Mouse (Mus musculus) MEL (cell line): Measurements from ENCODE around the gene Arid5b. TPM values are rescaled to one million over a fixed set of nuclear protein-coding genes. Genes with fewer than 3 reads are reported as not detected.

Experiments used
- DNase-seq: peaks from one replicate; pipeline ENCODE4 v3.0.0; 2011; ENCODE audit warnings: low read depth, low spot score
- H3K27ac ChIP-seq: 2 replicates; pipeline ENCODE4 v1.5.1; 2012; ENCODE audit warnings: low read depth, mild to moderate bottlenecking, control low read depth, low read length, moderate library complexity; ENCODE audit not compliant: control insufficient read depth
- H3K27me3 ChIP-seq, 2 experiments: fragments of 150-350 bp in 1 of 2; sonication (generic) in 1 of 2; 2 replicates each; pipeline ENCODE4 v1.6.1; 2012; ENCODE audit warnings: low read length in 2 of 2, mild to moderate bottlenecking in 2 of 2, improper control_type of control experiment in 1 of 2, moderate library complexity in 1 of 2; ENCODE audit not compliant: insufficient read depth in 2 of 2, control insufficient read depth in 1 of 2
- H3K36me3 ChIP-seq, 2 experiments: 2 replicates each; pipeline ENCODE4 v1.6.1; 2012 to 2014; ENCODE audit warnings: low read length in 2 of 2, improper control_type of control experiment in 1 of 2, inconsistent platforms in 1 of 2, mild to moderate bottlenecking in 1 of 2; ENCODE audit not compliant: insufficient read depth in 2 of 2, control insufficient read depth in 1 of 2
- H3K4me1 ChIP-seq, 2 experiments: fragments of 150-350 bp in 1 of 2; sonication (generic) in 1 of 2; 2 replicates each; pipeline ENCODE4 v1.6.1; 2012; ENCODE audit warnings: low read length in 2 of 2, improper control_type of control experiment in 1 of 2, mild to moderate bottlenecking in 1 of 2; ENCODE audit not compliant: insufficient read depth in 2 of 2, control insufficient read depth in 1 of 2
- H3K4me3 ChIP-seq, 2 experiments: fragments of 150-350 bp in 1 of 2; sonication (generic) in 1 of 2; 2 replicates each; pipeline ENCODE4 v1.5.1; 2012; ENCODE audit warnings: low read depth in 2 of 2, low read length in 2 of 2, mild to moderate bottlenecking in 2 of 2, moderate library complexity in 2 of 2, control low read depth in 1 of 2, improper control_type of control experiment in 1 of 2; ENCODE audit not compliant: control insufficient read depth in 1 of 2, insufficient read depth in 1 of 2
- H3K79me2 ChIP-seq: 2 replicates; pipeline ENCODE4 v1.6.1; 2012; ENCODE audit warnings: mild to moderate bottlenecking, low read length, moderate library complexity; ENCODE audit not compliant: control insufficient read depth, poor library complexity, insufficient read depth
- H3K9ac ChIP-seq: 2 replicates; pipeline ENCODE4 v1.6.1; 2012; ENCODE audit warnings: low read depth, mild to moderate bottlenecking, control low read depth, low read length, moderate library complexity; ENCODE audit not compliant: control insufficient read depth, poor library complexity, severe bottlenecking
- H3K9me3 ChIP-seq: fragments of 150-350 bp; sonication (generic); replicated peaks from 2 replicates; pipeline ENCODE4 v1.6.1; 2012; ENCODE audit warnings: mild to moderate bottlenecking, low read length, improper control_type of control experiment, moderate library complexity; ENCODE audit not compliant: insufficient read depth
- CHD1 ChIP-seq: IDR thresholded peaks from 2 replicates; pipeline ENCODE4 v1.6.1; 2012; ENCODE audit warnings: low read depth, mild to moderate bottlenecking, inconsistent platforms, low read length, improper control_type of control experiment
- E2F4 ChIP-seq: IDR thresholded peaks from 2 replicates; pipeline ENCODE4 v1.6.1; 2011; ENCODE audit warnings: low read depth, low read length, improper control_type of control experiment, borderline replicate concordance
- EP300 ChIP-seq, 2 experiments: IDR thresholded peaks; 2 replicates each; pipeline ENCODE4 v1.6.1; 2011; ENCODE audit warnings: improper control_type of control experiment in 2 of 2, low read length in 2 of 2, low read depth in 1 of 2, mild to moderate bottlenecking in 1 of 2
- ETS1 ChIP-seq: IDR thresholded peaks from 2 replicates; pipeline ENCODE4 v1.6.1; 2012; ENCODE audit warnings: low read depth, mild to moderate bottlenecking, inconsistent platforms, low read length, improper control_type of control experiment, moderate library complexity
- GATA1 ChIP-seq: IDR thresholded peaks from 2 replicates; pipeline ENCODE4 v1.6.1; 2011; ENCODE audit warnings: low read depth, low read length, improper control_type of control experiment
- JUND ChIP-seq: IDR thresholded peaks from 2 replicates; pipeline ENCODE4 v1.6.1; 2011; ENCODE audit warnings: low read depth, mild to moderate bottlenecking, improper control_type of control experiment, low read length
- MAFK ChIP-seq: IDR thresholded peaks from 2 replicates; pipeline ENCODE4 v1.6.1; 2011; ENCODE audit warnings: low read depth, mild to moderate bottlenecking, low read length, improper control_type of control experiment, borderline replicate concordance
- MEF2A ChIP-seq: IDR thresholded peaks from 2 replicates; pipeline ENCODE4 v1.6.1; 2014; ENCODE audit warnings: low read depth, mild to moderate bottlenecking, inconsistent platforms, low read length, improper control_type of control experiment; ENCODE audit not compliant: poor library complexity, insufficient replicate concordance, severe bottlenecking; ENCODE audit errors: extremely low read depth
- MXI1 ChIP-seq: IDR thresholded peaks from 2 replicates; pipeline ENCODE4 v1.6.1; 2011; ENCODE audit warnings: mild to moderate bottlenecking, low read depth, low read length, improper control_type of control experiment
- MYB ChIP-seq: IDR thresholded peaks from 2 replicates; pipeline ENCODE4 v1.6.1; 2011; ENCODE audit warnings: mild to moderate bottlenecking, low read depth, low read length, improper control_type of control experiment
- MYC ChIP-seq: IDR thresholded peaks from 2 replicates; pipeline ENCODE4 v1.6.1; 2011; ENCODE audit warnings: low read depth, mild to moderate bottlenecking, low read length, improper control_type of control experiment, moderate library complexity
- NRF1 ChIP-seq: IDR thresholded peaks from 2 replicates; pipeline ENCODE4 v1.6.1; 2014; ENCODE audit warnings: low read depth, mild to moderate bottlenecking, inconsistent platforms, low read length, improper control_type of control experiment, moderate library complexity; ENCODE audit not compliant: poor library complexity, insufficient read depth, severe bottlenecking
- POLR2AphosphoS5 ChIP-seq: IDR thresholded peaks from 2 replicates; pipeline ENCODE4 v1.6.1; 2012; ENCODE audit warnings: low read depth, borderline replicate concordance, mild to moderate bottlenecking, inconsistent platforms, low read length, moderate library complexity, mixed read lengths
- RAD21 ChIP-seq: IDR thresholded peaks from 2 replicates; pipeline ENCODE4 v1.6.1; 2011; ENCODE audit warnings: mild to moderate bottlenecking, low read depth, low read length, improper control_type of control experiment
- SIN3A ChIP-seq: IDR thresholded peaks from 2 replicates; pipeline ENCODE4 v1.6.1; 2012; ENCODE audit warnings: low read length, improper control_type of control experiment, inconsistent platforms
- TAL1 ChIP-seq: IDR thresholded peaks from 2 replicates; pipeline ENCODE4 v1.6.1; 2012; ENCODE audit warnings: mild to moderate bottlenecking, inconsistent platforms, low read length, moderate library complexity, mixed read lengths
- UBTF ChIP-seq: IDR thresholded peaks from 2 replicates; pipeline ENCODE4 v1.6.1; 2012; ENCODE audit warnings: low read depth, mild to moderate bottlenecking, inconsistent platforms, low read length, improper control_type of control experiment, moderate library complexity, borderline replicate concordance; ENCODE audit not compliant: insufficient read depth
- USF1 ChIP-seq: IDR thresholded peaks from 2 replicates; pipeline ENCODE4 v1.6.1; 2014; ENCODE audit warnings: low read depth, mild to moderate bottlenecking, inconsistent platforms, low read length, improper control_type of control experiment, moderate library complexity
- ZKSCAN1 ChIP-seq: IDR thresholded peaks from 2 replicates; pipeline ENCODE4 v1.6.1; 2012; ENCODE audit warnings: low read depth, mild to moderate bottlenecking, inconsistent platforms, low read length, improper control_type of control experiment, moderate library complexity
- ZNF384 ChIP-seq: IDR thresholded peaks from 2 replicates; pipeline ENCODE4 v1.6.1; 2012; ENCODE audit warnings: low read depth, mild to moderate bottlenecking, inconsistent platforms, low read length, improper control_type of control experiment
- polyA plus RNA-seq, 2 experiments: library from polyadenylated mRNA; stranded (reverse) in 1 of 2; unstranded in 1 of 2; fragments of >175 nt in 1 of 2; fragments of >200 nt in 1 of 2; gene quantifications; 2 replicates each; pipeline versions ENCODE4 v1.2.1 to v1.2.4; 2012; ENCODE audit warnings: low replicate concordance in 2 of 2, low read depth in 1 of 2; ENCODE audit not compliant: insufficient read length in 2 of 2, insufficient read depth in 1 of 2, missing spikeins in 1 of 2
- total RNA-seq: library from RNA; depleted of rRNA; stranded (reverse); fragments of 300-350 nt; gene quantifications from 2 replicates; pipeline ENCODE4 v1.2.3, GENCODE M21; 2012

The Arid5b gene
- total and polyA plus RNA-seq, 3 experiments, result 0.03 TPM; not detected in 2

DNA sequence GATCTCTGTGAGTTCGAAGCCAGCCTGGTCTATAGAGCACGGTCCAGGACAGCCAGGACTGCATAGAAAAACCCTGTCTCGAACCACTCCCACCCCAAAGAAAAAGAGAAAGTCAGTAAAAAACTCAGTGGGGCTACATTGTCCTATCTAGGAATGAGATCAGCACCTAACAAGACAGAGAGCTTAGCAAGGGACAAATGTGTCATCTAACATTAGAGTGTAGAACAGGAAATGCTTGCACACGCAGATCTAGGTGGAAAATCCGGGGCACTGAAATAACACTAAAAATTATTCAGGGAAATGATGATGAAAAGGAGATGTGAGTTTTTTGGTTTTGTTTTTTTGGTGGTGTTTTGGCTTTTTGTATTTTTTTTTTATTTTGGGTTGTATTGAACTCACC lies 212.4 kb downstream of the Arid5b start:
- Histone ChIP-seq H3K9me3 (no peaks in the 10 kb centered on the region), H3K27ac (no peak overlapping the region), H3K4me1 (no peaks in the 10 kb centered on the region), H3K4me3 (no peak overlapping the region), H3K27me3 (no peaks in the 10 kb centered on the region), H3K36me3 (no peaks in the 10 kb centered on the region), H3K79me2 (no peaks in the 10 kb centered on the region), H3K9ac (no peak overlapping the region)
- no peak for TF ChIP-seq ZNF384
- TF ChIP-seq JUND, result no peak
- TF ChIP-seq MYB, result no peak
- TF ChIP-seq CHD1, result no peak
- TF ChIP-seq ETS1, result no peak
- TF ChIP-seq MYC, result no peak
- DNase-seq, result no peak

DNA sequence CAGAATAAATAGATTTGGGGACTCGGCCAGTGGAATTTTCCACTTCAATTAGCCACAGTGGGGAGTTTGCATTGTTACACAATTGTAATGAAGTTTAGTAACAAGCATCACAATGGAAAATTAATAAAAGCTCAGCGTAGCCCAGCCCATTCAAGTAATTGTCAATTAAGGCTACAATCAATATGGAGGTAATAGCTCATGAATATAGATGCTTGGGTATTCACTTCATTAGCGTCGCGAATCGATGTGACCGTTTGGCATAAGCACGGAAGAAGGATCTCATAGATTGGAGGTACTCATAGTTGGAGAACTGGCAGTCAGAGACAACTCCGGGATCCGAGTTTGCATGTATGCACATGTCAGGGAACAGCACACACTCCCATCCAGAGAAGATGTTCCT lies 214.0 kb downstream of the Arid5b start:
- no peak for DNase-seq
- H3K27ac ChIP-seq, result no peak overlapping the region
- TF ChIP-seq CHD1 (no peak), ZKSCAN1 (no peak), RAD21 (no peak), EP300 (IDR thresholded peaks at IDR 0.05; ENCODE audit: low read depth in 1 of 2, low read length in 2 of 2) (no peak), UBTF (no peak), MEF2A (no peak), NRF1 (no peak), USF1 (no peak), TAL1 (no peak), MXI1 (no peak), POLR2AphosphoS5 (no peak), JUND (no peak), MYC (no peak), GATA1 (no peak), MAFK (no peak), E2F4 (no peak), SIN3A (no peak)

More for the DNA sequence above, 214.0 kb downstream of the Arid5b start:
- Histone ChIP-seq H3K4me1 (no peaks in the 10 kb centered on the region), H3K27me3 (no peaks in the 10 kb centered on the region), H3K9ac (no peak overlapping the region), H3K36me3 (no peaks in the 10 kb centered on the region), H3K4me3 (no peak overlapping the region), H3K9me3 (no peaks in the 10 kb centered on the region), H3K79me2 (no peaks in the 10 kb centered on the region)
